Mouse (Mus musculus): ENCODE results near the gene Rarb. TPM values are rescaled to one million over a fixed set of nuclear protein-coding genes. Genes with fewer than 3 reads are reported as not detected.
"Not testable (repeated sequence)": the region's sequence is repeated elsewhere in the genome, so short reads cannot be mapped to it uniquely, and the experiment has no call there.

Rarb gene
- total RNA-seq (2021), result 1 to 10 TPM; 6.1 to 6.8 TPM
- long read RNA-seq, experiment 1, partial matches to known transcripts, result 0 of 5 reads
- long read RNA-seq, experiment 1, other reads (novel, unspliced or antisense), result 1 of 5 reads
- long read RNA-seq, experiment 2, partial matches to known transcripts, result 0 of 1 reads
- long read RNA-seq, experiment 2, other reads (novel, unspliced or antisense), result 0 of 1 reads

- DNase-seq, result no peak
- intact Hi-C loops (cut with DNase I), result no loop called here
Measured at GRCm38 (mm10) chr14:16818602-16819250, at the start of gene Rarb. Gene Rarb (minus strand): TSS chr14:16819156.

GRCm38 (mm10) chr14:16842036-16842435 is 23.1 kb upstream of the Rarb start:
- intact Hi-C loops (cut with DNase I), result no loop called here
- DNase-seq, result no peak

DNA sequence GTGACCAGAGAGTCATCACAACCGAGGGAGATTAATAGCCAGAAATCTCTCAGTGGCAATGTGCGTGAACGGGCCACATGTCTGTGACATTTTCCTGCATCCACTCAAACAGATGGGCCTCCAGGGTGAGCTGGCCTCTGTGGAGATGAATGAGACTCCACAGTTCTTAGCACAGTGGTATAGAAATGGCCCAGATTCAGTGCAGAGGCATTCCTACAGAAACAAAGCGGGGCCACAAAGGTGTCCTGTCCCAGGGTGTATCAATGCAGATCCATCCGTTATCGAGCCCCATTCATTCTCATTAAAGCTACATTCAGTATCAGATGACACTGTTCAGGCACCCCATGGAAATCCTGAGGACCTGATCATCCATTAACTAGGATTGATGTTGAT is 22.6 kb upstream of the Rarb start:
- intact Hi-C loops (cut with DNase I), result no loop called here

GRCm38 (mm10) chr14:16840951-16841596 is 22.1 kb upstream of the Rarb start:
- DNase-seq, result peak; percentile 20 to 23
- intact Hi-C loops (cut with DNase I), result no loop called here

More for the DNA sequence above, 22.6 kb upstream of the Rarb start:
- DNase-seq, result no peak

DNA sequence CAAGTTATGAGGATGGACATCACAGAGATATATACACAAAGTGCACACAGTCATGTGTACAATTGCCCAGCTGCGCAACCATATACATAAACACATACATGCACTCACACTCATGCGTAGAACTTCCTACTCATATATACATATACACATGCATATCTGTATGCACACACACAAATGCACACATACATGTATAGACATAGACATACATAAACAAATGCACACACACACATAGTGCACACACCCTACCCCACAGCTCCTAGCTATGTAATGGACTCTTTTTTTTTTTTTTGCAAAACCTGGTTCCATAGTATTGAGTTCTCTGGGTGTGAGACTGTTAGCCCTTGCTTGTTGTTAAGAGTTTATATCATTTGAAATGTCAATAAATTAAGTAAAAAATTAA is 21.2 kb upstream of the Rarb start:
- intact Hi-C loops (cut with DNase I), result no loop called here
- DNase-seq, result no peak

DNA sequence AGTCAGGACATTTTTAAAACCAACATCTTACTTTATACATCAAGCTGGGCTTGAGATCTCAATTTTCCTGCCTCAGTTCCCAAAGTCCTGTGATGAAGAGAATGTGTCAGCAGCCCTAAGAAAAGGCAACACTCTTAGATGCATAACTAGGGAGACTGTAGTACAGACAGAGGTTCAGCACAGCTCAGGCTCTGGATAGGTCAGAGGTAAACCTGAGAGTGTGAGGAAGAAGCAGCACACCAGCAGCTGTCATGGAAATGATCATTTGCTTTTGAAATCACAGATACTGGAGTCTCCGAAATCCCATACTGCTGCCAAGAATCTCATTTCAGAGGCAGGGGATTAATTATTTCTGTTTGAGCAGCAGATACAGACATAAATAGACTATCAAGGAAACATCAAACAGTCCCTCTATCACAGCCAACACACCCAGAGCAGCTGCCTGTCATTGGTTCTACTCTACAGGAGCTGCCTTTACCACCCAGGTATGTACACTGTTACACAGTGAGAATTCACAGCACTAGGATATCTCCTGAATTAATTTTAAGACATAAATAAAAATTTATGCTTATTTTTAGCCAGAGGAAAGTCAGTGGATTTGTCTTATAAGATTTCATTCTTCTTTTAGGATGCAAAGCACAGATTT is 3.7 kb downstream of the Rarb start:
- no peak for DNase-seq
- intact Hi-C loops (cut with DNase I), result no loop called here

DNA sequence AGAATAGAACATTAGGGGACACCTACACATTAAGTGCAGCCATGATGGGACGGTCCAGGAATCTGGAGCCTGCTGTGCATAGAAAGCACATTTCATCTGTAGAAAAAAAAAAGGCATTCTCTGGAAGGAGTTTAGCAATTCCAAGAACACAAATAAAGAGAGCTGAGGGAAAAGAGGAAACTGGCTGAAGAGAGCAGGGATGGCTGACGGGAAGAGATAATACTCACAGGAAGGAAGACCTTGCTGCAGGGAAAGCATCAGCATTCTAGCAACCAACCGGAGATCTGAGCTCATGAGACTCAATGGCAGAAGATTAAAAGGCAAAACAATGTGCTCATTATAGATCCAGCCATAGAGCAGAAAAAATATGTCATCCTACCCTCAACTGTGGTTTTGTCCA is 12.8 kb downstream of the Rarb start:
- intact Hi-C loops (cut with DNase I), result no loop called here
- no peak for DNase-seq

DNA sequence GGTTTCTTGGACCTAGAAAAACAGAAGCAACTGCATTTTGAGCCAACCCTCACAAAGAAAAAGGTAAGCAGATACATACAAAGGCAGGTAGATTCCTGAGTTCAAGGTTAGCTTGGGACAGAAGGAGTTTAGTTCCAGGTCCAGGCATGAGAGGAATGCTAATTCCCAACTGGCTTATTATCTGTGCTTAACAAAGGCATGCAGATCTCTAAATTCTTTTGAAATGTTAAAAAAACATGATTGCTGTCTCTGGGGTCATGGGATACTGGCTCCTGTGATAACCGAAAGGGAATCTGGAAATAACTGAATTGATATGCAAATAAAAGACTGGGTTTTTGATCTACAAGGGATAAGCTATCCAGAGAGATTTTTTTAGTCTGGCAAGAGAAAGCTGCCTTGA is 28.8 kb downstream of the Rarb start:
- intact Hi-C loops (cut with DNase I), result no loop called here

GRCm38 (mm10) chr14:16781942-16782541 is 36.9 kb downstream of the Rarb start:
- intact Hi-C loops (cut with DNase I), result no loop called here
- DNase-seq, result no peak

More for the DNA sequence above, 28.8 kb downstream of the Rarb start:
- DNase-seq, result no peak

DNA sequence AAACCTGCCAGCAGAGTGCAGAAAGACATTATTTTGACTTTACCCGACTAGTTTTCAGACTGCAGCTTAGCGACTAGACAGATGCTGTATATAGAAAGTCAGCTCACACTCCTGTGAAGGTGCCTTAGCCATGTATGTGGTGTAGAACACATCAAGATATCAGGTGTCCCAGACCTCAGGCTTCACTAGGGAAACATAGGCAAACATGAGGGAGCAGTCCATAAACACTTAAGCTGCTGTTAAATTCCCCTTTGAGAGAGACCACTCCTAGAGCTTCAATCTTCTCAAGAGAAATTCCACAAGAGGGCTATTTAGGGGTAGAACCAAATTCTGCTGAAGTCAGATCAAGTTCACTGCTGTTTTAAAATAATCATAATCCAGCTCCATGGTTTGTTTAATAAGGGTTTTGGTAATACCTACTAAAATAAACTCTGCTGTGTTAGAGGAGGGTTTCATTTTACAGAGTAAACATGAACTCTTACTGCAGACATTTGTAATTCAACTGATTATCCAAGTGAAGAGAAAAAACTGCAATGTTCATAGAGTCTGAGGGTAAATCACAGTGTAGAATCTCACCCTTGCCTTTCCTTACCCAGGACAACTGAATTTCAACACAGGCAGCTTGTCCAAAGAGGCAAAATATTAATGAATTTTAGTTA is 42.1 kb downstream of the Rarb start:
- intact Hi-C loops (cut with DNase I), result no loop called here
- no peak for DNase-seq

GRCm38 (mm10) chr14:16772927-16773326 is 46.0 kb downstream of the Rarb start:
- intact Hi-C loops (cut with DNase I), result no loop called here
- no peak for DNase-seq

DNA sequence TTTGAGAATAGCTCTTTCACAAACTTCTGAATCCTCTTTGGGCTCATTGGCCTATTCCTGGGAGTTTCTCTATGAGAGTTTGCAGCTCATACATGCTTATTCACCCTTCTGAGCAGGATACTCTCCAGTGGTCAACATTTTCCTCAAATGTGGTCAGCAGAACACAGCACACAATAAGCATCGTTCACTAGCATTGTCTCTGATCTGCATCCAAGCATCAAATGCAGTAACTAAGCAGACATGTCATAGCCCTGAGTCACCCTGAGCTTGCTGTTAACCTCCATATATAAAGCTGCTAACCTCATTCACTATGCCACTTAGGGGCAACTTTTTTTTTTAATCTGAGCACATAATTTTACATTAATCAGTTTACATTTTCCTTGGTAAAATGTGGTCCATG is 53.1 kb downstream of the Rarb start:
- intact Hi-C loops (cut with DNase I), result no loop called here
- DNase-seq, result no peak

GRCm38 (mm10) chr14:16762773-16763172 is 56.2 kb downstream of the Rarb start:
- intact Hi-C loops (cut with DNase I), result no loop called here
- no peak for DNase-seq

DNA sequence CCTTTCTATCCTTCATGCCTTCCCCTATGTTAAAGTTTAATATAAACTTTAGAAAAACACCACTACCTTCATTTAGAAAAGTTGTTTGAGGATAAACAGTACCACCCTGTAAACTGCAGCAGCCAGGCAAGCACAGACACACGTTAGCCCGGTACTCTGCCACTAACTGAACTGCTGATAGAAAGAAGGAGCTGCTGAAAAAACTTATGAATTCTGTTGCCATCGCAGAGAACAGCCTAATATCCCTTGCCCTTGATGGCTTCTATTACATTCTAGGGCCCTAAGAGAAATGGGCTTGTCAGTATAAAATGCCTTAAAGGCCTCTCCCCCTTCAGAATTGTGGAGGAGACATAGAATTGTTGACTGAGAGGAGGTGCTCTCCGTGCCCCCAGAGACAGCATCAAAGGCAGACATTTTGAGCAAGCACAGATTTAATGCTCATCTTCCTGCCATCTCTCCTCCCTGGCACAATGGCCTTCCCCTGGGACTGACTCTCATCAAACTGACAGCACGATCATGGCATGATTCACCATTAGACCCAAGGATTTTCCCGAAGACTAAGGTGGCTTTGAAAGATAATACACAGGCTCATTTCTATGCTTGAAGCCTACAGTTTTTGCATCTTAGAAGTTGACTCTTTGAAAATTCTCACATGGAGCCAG is 60.1 kb downstream of the Rarb start:
- intact Hi-C loops (cut with DNase I), result no loop called here
- no peak for DNase-seq

DNA sequence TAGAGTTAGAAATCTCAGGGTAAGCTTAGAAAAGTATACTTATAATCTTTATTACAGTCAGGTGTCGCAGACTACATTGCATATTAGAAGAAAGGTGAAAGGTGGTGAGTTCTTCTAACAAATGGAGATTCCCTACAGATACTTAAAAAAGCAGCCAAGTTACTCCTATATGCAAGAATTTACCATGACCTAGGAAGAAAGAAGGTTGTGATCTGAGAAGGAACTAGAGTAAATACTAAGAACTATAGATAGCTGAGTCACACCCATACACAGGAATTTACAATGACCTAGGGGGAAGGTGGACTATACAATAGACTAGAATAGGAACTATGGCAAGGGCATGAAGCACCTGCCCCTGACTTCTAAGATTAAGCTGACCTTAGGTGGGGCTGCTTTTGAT is 63.4 kb downstream of the Rarb start:
- intact Hi-C loops (cut with DNase I); DNase-seq: not testable (repeated sequence)

DNA sequence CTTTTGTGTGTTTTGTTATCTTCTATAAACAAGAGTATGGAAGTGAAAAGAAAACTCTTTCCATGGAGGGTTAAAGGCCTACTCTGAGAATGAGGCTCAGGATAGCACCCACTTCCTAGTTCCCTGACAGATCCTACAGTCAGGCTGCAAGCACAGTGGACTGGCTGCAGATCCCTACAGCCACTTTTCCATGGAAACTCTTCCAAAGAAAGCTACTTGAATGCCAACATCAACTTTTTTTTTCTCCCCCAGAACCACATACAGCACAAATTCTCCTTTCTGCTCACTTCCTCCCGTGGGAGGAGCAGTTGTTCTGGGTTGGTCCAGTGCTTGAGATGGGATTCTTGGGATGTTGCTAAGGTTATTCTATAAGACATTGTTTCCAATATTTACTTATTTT is 66.3 kb downstream of the Rarb start:
- no peak for DNase-seq
- intact Hi-C loops (cut with DNase I), result no loop called here

DNA sequence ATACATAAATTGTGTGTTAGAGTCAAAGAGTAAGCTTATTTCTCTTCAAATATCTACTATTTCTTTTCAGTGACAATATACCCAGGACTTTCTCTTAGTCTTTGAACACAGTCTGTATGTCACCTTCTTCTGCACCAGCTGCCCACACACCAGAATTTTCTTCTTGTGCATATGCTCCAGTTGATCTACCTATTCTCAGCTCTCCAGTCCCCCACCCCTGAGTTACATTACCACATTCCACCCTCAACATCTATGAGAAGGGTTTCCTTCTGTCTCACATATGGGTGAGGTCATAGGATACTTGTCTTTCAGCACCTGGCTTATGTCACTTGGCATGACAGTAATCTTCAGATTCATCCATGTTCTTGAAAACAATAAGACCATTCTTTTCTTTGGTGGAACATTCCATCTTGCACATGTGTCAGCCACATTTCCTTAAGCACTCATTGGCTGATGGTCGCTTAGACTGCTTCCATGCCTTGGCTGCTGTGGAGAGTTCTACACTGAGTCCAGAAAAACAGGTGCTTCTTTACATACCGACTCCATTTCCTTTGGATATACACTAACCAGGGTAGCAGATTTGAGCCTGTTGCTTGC is 71.9 kb downstream of the Rarb start:
- intact Hi-C loops (cut with DNase I), result no loop called here
- no peak for DNase-seq

- DNase-seq, result no peak
- intact Hi-C loops (cut with DNase I), result no loop called here
Measured at GRCm38 (mm10) chr14:16740982-16741739, 77.8 kb downstream of the Rarb start.

GRCm38 (mm10) chr14:16738538-16738937 is 80.4 kb downstream of the Rarb start:
- no peak for DNase-seq
- intact Hi-C loops (cut with DNase I), result no loop called here

Measured in gastrocnemius, postnatal 36 days (tissue).